Mouse (Mus musculus): ENCODE data around the gene Kat2b. TPM values are rescaled to one million over a fixed set of nuclear protein-coding genes. Genes with fewer than 3 reads are reported as not detected.

Gene Kat2b
- total and polyA plus RNA-seq, 2 experiments, result 15.6 to 57.4 TPM

- Histone ChIP-seq H3K4me3 (ENCODE audit: insufficient read depth, low read depth, low read length) (no peak overlapping the region), H3K79me2 (ENCODE audit: control insufficient read depth, insufficient read depth, low read length) (peaks cover 40% of the 10 kb centered on the region), H3K27ac (replicated peaks; ENCODE audit: insufficient read depth, low read depth, low read length) (peak overlapping the region; percentile 23; the same call in 1 of the 2 replicates), H3K36me3 (ENCODE audit: control insufficient read depth, insufficient read depth, low read length) (no peaks in the 10 kb centered on the region), H3K4me1 (ENCODE audit: control insufficient read depth, insufficient read depth, low read length) (peaks cover 38% of the 10 kb centered on the region), H3K9ac (ENCODE audit: low read depth, low read length) (no peak overlapping the region; the same call in 1 of the 2 replicates), H3K27me3 (ENCODE audit: control insufficient read depth, insufficient read depth, low read length) (no peaks in the 10 kb centered on the region)
- DNase-seq (ENCODE audit: extremely low read depth, low read depth, low spot score), result no peak
- TF ChIP-seq POLR2A (IDR thresholded peaks at IDR 0.05; ENCODE audit: extremely low read depth, insufficient read depth, low read length) (no peak), CTCF (IDR thresholded peaks at IDR 0.05; ENCODE audit: low read depth, low read length) (no peak)
- 40% methylated on average over 2 of the region's 2 CpGs for WGBS
Measured at GRCm38 (mm10) chr17:53577151-53577550, 10.5 kb downstream of the Kat2b start.

GRCm38 (mm10) chr17:53577754-53578153, 11.1 kb downstream of the Kat2b start:
- Histone ChIP-seq H3K27ac (replicated peaks; ENCODE audit: insufficient read depth, low read depth, low read length) (peak overlapping the region; percentile 15; the same call in 1 of the 2 replicates), H3K4me3 (ENCODE audit: insufficient read depth, low read depth, low read length) (no peak overlapping the region), H3K4me1 (ENCODE audit: control insufficient read depth, insufficient read depth, low read length) (peaks cover 39% of the 10 kb centered on the region), H3K27me3 (ENCODE audit: control insufficient read depth, insufficient read depth, low read length) (no peaks in the 10 kb centered on the region), H3K79me2 (ENCODE audit: control insufficient read depth, insufficient read depth, low read length) (peaks cover 44% of the 10 kb centered on the region), H3K9ac (ENCODE audit: low read depth, low read length) (no peak overlapping the region), H3K36me3 (ENCODE audit: control insufficient read depth, insufficient read depth, low read length) (no peaks in the 10 kb centered on the region)
- no peak for DNase-seq (ENCODE audit: extremely low read depth, low read depth, low spot score)
- WGBS, result 45% methylated on average over 5 of the region's 5 CpGs
- no peak for TF ChIP-seq CTCF (IDR thresholded peaks at IDR 0.05; ENCODE audit: low read depth, low read length)
- no peak for TF ChIP-seq POLR2A (IDR thresholded peaks at IDR 0.05; ENCODE audit: extremely low read depth, insufficient read depth, low read length)

- Histone ChIP-seq H3K36me3 (ENCODE audit: control insufficient read depth, insufficient read depth, low read length) (no peaks in the 10 kb centered on the region), H3K79me2 (ENCODE audit: control insufficient read depth, insufficient read depth, low read length) (peaks cover 45% of the 10 kb centered on the region), H3K9ac (ENCODE audit: low read depth, low read length) (no peak overlapping the region), H3K27ac (replicated peaks; ENCODE audit: insufficient read depth, low read depth, low read length) (peak overlapping the region; percentile 22), H3K4me3 (ENCODE audit: insufficient read depth, low read depth, low read length) (no peak overlapping the region), H3K4me1 (ENCODE audit: control insufficient read depth, insufficient read depth, low read length) (peaks cover 36% of the 10 kb centered on the region), H3K27me3 (ENCODE audit: control insufficient read depth, insufficient read depth, low read length) (no peaks in the 10 kb centered on the region)
- DNase-seq (ENCODE audit: extremely low read depth, low read depth, low spot score), result peak; percentile 83
- 27% methylated on average over 6 of the region's 6 CpGs for WGBS
- no peak for TF ChIP-seq CTCF (IDR thresholded peaks at IDR 0.05; ENCODE audit: low read depth, low read length)
- no peak for TF ChIP-seq POLR2A (IDR thresholded peaks at IDR 0.05; ENCODE audit: extremely low read depth, insufficient read depth, low read length)
Measured at GRCm38 (mm10) chr17:53578249-53578648, 11.6 kb downstream of the Kat2b start.

GRCm38 (mm10) chr17:53578776-53579175, 12.1 kb downstream of the Kat2b start:
- Histone ChIP-seq H3K27ac (replicated peaks; ENCODE audit: insufficient read depth, low read depth, low read length) (peak overlapping the region; percentile 22), H3K4me1 (ENCODE audit: control insufficient read depth, insufficient read depth, low read length) (peaks cover 35% of the 10 kb centered on the region), H3K27me3 (ENCODE audit: control insufficient read depth, insufficient read depth, low read length) (no peaks in the 10 kb centered on the region), H3K36me3 (ENCODE audit: control insufficient read depth, insufficient read depth, low read length) (no peaks in the 10 kb centered on the region), H3K4me3 (ENCODE audit: insufficient read depth, low read depth, low read length) (no peak overlapping the region), H3K9ac (ENCODE audit: low read depth, low read length) (peak overlapping the region; percentile 18; the same call in 1 of the 2 replicates), H3K79me2 (ENCODE audit: control insufficient read depth, insufficient read depth, low read length) (peaks cover 47% of the 10 kb centered on the region)
- no peak for TF ChIP-seq POLR2A (IDR thresholded peaks at IDR 0.05; ENCODE audit: extremely low read depth, insufficient read depth, low read length)
- no peak for TF ChIP-seq CTCF (IDR thresholded peaks at IDR 0.05; ENCODE audit: low read depth, low read length)
- peak; percentile 46 for DNase-seq (ENCODE audit: extremely low read depth, low read depth, low spot score)
- WGBS, result 11% methylated on average over 9 of the region's 9 CpGs

GRCm38 (mm10) chr17:53579612-53580011, 13.0 kb downstream of the Kat2b start:
- Histone ChIP-seq H3K9ac (ENCODE audit: low read depth, low read length) (peak overlapping the region; percentile 50), H3K36me3 (ENCODE audit: control insufficient read depth, insufficient read depth, low read length) (peaks cover 2% of the 10 kb centered on the region; the same call in 1 of the 2 replicates), H3K4me1 (ENCODE audit: control insufficient read depth, insufficient read depth, low read length) (peaks cover 37% of the 10 kb centered on the region), H3K79me2 (ENCODE audit: control insufficient read depth, insufficient read depth, low read length) (peaks cover 47% of the 10 kb centered on the region), H3K4me3 (ENCODE audit: insufficient read depth, low read depth, low read length) (no peak overlapping the region), H3K27me3 (ENCODE audit: control insufficient read depth, insufficient read depth, low read length) (no peaks in the 10 kb centered on the region), H3K27ac (replicated peaks; ENCODE audit: insufficient read depth, low read depth, low read length) (peak overlapping the region; percentile 50)
- no peak for TF ChIP-seq POLR2A (IDR thresholded peaks at IDR 0.05; ENCODE audit: extremely low read depth, insufficient read depth, low read length)
- TF ChIP-seq CTCF (IDR thresholded peaks at IDR 0.05; ENCODE audit: low read depth, low read length), result no peak
- 69% methylated on average over 4 of the region's 4 CpGs for WGBS
- no peak for DNase-seq (ENCODE audit: extremely low read depth, low read depth, low spot score)

- peak; percentile 97 for DNase-seq (ENCODE audit: extremely low read depth, low read depth, low spot score)
- TF ChIP-seq CTCF (IDR thresholded peaks at IDR 0.05; ENCODE audit: low read depth, low read length), result no peak
- no peak for TF ChIP-seq POLR2A (IDR thresholded peaks at IDR 0.05; ENCODE audit: extremely low read depth, insufficient read depth, low read length)
- Histone ChIP-seq H3K4me3 (ENCODE audit: insufficient read depth, low read depth, low read length) (no peak overlapping the region), H3K4me1 (ENCODE audit: control insufficient read depth, insufficient read depth, low read length) (peaks cover 37% of the 10 kb centered on the region), H3K27ac (replicated peaks; ENCODE audit: insufficient read depth, low read depth, low read length) (no peak overlapping the region), H3K79me2 (ENCODE audit: control insufficient read depth, insufficient read depth, low read length) (peaks cover 47% of the 10 kb centered on the region), H3K27me3 (ENCODE audit: control insufficient read depth, insufficient read depth, low read length) (no peaks in the 10 kb centered on the region), H3K9ac (ENCODE audit: low read depth, low read length) (no peak overlapping the region), H3K36me3 (ENCODE audit: control insufficient read depth, insufficient read depth, low read length) (peaks cover 2% of the 10 kb centered on the region; the same call in 1 of the 2 replicates)
- WGBS, result 23% methylated on average over 3 of the region's 3 CpGs
Measured at GRCm38 (mm10) chr17:53580237-53580636, 13.6 kb downstream of the Kat2b start.
